Mouse (Mus musculus): Measurements from ENCODE around the gene Ntn5. TPM values are rescaled to one million over a fixed set of nuclear protein-coding genes. Genes with fewer than 3 reads are reported as not detected.

Gene Ntn5
- 0.14 TPM in 1 of 2 replicates, not detected in the other for polyA plus RNA-seq (2015; fragmentation: Nextera tagmentation; extraction: Ambion mirVana)

DNA sequence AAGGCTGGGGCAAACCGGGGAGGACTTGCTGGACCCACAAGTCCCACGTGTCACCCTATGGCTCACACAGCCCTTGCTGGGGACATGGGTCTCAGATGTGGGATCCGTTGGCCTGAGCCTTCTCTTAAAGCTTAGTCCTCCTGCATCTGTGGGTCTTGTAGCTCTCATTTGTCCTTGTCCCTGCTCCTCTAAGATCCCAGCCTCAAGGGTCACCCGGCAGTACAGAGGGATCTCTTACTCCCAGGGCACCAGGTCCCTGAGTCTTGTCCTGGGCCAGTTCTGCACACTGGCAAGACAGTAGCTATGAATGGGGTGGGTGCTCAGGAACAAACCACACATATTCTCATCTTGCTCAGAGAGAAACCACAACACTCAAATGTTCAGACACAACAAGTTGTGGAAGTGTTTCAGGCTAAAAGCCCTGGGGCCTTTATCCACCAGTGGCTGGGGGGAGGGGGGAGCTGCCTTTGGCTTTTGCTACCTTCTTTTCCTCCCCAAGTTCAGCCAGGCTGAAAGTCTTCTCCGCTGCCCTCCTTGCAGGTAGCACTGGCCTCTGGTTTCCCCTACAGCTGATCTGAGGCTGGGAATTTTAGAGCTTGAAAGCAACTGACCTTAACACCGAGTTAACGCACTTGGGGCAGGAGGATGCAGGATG lies at the start of gene Ntn5:
TSS of gene Ntn5 (plus strand) at position 627 of the 655 bp plus-strand sequence.
- H3K36me3 ChIP-seq, result no peaks in the 10 kb centered on the region
- H3K9me3 ChIP-seq (replicated peaks), result no peaks in the 10 kb centered on the region
- peaks cover 6% of the 10 kb centered on the region for H3K27me3 ChIP-seq
- H3K4me3 ChIP-seq, result no peak within 1 kb of the TSS
- ATAC-seq (replicated peaks; ENCODE audit: insufficient number of reproducible peaks, insufficient read depth, low FRiP score, low read depth), result no peak
- 79% methylated on average over 7 of the region's 7 CpGs for WGBS
- no peak within 1 kb of the TSS for H3K4me2 ChIP-seq
- H3K4me1 ChIP-seq (replicated peaks), result peaks cover 38% of the 10 kb centered on the region
- no peak within 1 kb of the TSS for H3K27ac ChIP-seq
- no peak within 1 kb of the TSS for H3K9ac ChIP-seq

DNA sequence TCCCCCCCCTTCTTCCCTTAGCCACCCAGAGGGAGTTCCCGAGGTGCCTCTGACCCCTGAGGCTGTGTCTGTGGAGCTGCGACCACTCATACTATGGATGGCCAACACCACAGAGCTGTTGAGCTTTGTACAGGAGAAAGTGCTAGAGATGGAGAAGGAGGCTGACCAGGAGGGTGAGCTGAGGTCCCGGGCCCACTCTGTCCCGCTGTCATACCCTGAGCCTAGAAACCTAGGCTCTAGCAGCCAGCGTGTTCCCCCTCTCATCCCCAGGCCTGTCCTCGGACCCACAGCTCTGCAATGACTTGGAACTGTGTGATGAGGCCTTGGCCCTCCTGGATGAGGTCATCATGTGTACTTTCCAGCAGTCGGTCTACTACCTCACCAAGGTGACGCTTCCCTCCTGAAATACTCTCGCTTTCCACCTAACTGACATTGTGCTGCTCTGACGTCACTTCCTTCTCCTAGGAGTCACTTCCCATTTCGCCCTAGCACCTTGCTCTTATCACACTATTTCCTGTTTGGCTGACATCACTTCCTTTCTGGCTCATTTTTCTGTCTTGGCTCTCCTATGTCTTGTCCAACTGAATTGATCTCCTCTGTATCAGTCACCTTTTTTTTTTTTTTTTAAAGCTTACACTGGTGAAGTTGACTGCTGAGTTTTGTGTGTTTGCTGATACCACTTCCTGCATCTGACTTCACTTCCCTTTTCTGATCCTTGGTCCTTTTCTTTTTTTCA lies 48.7 kb upstream of the Ntn5 start:
- H3K9me3 ChIP-seq (replicated peaks), result no peaks in the 10 kb centered on the region
- H3K27me3 ChIP-seq, result 0 out of 2 replicates have a peak, but pooled peaks cover 4% of the 10 kb centered on the region
- H3K4me1 ChIP-seq (replicated peaks), result peaks cover 54% of the 10 kb centered on the region
- WGBS, result 74% methylated on average over 11 of the region's 11 CpGs
- no peak overlapping the region for H3K9ac ChIP-seq
- H3K4me3 ChIP-seq, result no peak overlapping the region
- no peak overlapping the region for H3K4me2 ChIP-seq
- peak overlapping the region; percentile 75 for H3K27ac ChIP-seq
- ATAC-seq (replicated peaks; ENCODE audit: insufficient number of reproducible peaks, insufficient read depth, low FRiP score, low read depth), result no peak
- H3K36me3 ChIP-seq, result peaks cover 8% of the 10 kb centered on the region

DNA sequence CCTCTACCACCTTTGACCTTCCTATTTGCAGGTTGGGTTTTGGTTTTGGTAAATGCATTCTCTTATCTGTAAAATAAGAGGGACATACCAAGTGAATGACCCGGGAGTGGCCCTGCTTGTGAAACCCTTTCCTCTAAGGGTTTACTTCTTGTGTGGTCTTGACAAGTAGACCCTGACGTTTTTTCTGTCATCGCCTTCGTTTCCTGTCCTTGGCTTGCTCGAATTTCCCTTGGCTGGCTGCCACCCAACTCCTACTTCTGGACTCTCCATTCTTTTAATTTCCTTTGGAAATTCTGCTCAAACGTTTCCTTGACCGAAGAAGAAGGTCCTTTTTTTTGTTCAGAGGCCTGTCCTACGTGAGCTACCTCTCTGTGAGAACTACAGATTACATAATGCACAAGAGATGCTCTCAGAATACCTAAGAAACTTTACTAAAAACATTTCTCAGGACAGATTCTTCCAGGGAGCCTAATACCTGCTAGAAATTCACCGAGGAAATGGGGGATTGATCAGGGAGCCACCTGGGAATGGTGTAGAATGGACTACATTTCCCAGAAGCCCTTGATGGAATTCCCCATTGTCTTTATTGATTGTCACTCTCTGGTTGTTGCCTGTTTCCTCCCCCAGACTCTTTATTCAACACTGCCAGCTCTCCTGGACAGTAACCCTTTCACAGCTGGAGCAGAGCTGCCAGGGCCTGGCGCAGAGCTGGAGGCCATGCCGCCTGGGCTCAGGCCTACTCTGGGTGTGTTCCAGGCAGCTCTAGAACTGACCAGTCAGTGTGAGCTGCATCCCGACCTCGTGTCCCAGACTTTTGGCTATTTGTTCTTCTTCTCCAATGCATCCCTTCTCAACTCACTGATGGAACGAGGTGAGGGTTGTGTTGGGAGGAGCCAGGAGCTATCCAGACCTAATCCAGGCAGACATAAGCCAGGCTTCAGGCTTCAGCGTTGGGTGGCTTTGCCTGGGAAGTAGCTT lies 47.8 kb upstream of the Ntn5 start:
- no peak overlapping the region for H3K9ac ChIP-seq
- H3K4me2 ChIP-seq, result no peak overlapping the region
- H3K27me3 ChIP-seq, result 0 out of 2 replicates have a peak, but pooled peaks cover 4% of the 10 kb centered on the region
- no peaks in the 10 kb centered on the region for H3K9me3 ChIP-seq (replicated peaks)
- H3K27ac ChIP-seq, result peak overlapping the region; percentile 75
- no peak overlapping the region for H3K4me3 ChIP-seq
- H3K36me3 ChIP-seq, result peaks cover 8% of the 10 kb centered on the region
- 58% methylated on average over 15 of the region's 15 CpGs for WGBS
- ATAC-seq (replicated peaks; ENCODE audit: insufficient number of reproducible peaks, insufficient read depth, low FRiP score, low read depth), result peak; percentile 32
- peaks cover 60% of the 10 kb centered on the region for H3K4me1 ChIP-seq (replicated peaks)

DNA sequence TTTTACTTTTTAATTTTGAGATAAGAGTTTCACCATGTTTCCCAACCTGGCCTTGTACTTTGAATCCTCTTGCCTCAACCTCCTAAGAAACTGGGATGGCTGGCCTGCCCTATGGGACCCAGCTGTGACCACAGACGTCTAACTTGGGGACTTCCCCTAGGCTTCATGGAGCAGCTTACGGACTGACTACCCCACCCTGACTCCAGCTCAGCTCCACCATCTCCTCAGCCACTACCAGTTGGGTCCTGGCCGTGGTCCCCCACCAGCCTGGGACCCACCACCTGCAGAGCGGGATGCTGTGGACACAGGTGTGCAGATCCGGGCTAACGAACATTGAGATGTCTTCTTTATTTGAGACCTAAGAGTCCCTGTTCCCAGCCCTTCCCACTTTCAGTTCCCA lies 46.1 kb upstream of the Ntn5 start:
- WGBS, result 92% methylated on average over 6 of the region's 6 CpGs

DNA sequence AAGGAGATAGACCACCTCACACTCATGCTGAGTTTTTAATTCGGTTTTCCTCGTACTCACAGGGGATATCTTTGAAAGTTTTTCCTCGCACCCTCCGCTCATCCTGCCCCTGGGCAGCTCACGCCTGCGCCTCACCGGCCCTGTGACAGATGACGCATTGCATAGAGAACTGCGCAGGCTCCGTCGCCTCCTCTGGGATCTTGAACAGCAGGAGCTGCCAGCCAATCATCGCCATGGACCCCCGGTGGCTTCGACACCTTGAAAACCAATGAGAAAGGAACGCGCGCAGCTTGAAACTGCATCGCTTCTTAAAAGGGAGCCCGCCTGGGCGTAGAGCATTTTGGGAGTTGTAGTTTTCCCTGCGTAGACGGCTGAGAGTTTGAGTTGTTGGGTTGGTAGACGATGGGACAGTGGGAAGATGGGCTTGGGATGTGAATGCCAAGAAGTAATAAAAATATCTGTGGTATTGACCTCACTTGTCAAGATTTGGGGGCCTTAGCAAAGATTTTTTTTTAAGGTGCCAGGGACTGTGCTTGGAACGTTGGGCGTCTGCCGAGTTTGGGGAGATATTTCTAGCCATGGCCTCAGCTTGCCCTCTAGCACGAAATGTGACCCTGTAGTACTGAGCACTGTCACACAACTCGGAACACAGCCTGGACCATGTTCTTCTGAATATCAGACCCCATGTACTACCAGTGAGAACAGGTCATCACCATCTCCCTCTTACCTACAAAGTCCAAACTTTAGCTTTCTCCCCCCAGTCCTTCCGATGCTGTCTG lies 45.0 kb upstream of the Ntn5 start:
- Histone ChIP-seq H3K36me3 (peaks cover 8% of the 10 kb centered on the region), H3K4me3 (peak overlapping the region; percentile 18), H3K9me3 (replicated peaks) (no peaks in the 10 kb centered on the region), H3K27me3 (no peaks in the 10 kb centered on the region), H3K4me2 (peak overlapping the region; percentile 50), H3K9ac (no peak overlapping the region), H3K27ac (no peak overlapping the region), H3K4me1 (replicated peaks) (peaks cover 71% of the 10 kb centered on the region)
- 27% methylated on average over 29 of the region's 29 CpGs for WGBS
- peak; percentile 69 for ATAC-seq (replicated peaks; ENCODE audit: insufficient number of reproducible peaks, insufficient read depth, low FRiP score, low read depth)

More for the DNA sequence above, 46.1 kb upstream of the Ntn5 start:
- H3K4me1 ChIP-seq (replicated peaks), result peaks cover 70% of the 10 kb centered on the region
- H3K36me3 ChIP-seq, result peaks cover 8% of the 10 kb centered on the region
- H3K9ac ChIP-seq, result no peak overlapping the region
- ATAC-seq (replicated peaks; ENCODE audit: insufficient number of reproducible peaks, insufficient read depth, low FRiP score, low read depth), result no peak
- H3K27me3 ChIP-seq, result no peaks in the 10 kb centered on the region
- no peaks in the 10 kb centered on the region for H3K9me3 ChIP-seq (replicated peaks)
- no peak overlapping the region for H3K27ac ChIP-seq
- H3K4me3 ChIP-seq, result no peak overlapping the region
- H3K4me2 ChIP-seq, result no peak overlapping the region; the same call in 1 of the 2 replicates

DNA sequence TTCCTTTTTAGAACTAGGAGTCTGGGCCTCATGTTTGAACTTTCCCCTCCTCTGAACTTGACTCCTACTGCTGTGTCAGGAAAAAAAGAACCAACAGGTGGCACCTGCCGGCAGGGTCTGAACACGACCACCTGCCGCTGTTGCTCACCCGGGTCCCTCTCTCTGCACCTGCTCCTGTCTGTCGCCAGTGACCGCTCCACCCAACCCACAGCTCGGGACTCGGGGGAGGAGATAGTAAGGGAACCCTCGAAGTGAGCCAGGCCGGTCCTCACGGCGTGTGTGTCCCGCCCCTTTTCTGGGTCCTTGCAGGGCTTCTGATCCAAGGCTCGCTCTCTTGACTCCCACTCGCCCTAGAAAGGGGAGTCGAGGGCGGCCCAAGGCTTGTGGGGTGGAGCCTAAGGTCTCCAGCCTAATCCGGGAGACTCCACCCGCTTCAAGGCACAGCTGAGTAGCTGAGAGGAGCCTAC lies 44.2 kb upstream of the Ntn5 start, which contains the start of gene Mamstr:
TSS of gene Mamstr (plus strand) at position 417 of the 467 bp plus-strand sequence.
- H3K4me3 ChIP-seq, result no peak within 1 kb of the TSS
- H3K9ac ChIP-seq, result no peak within 1 kb of the TSS
- H3K27me3 ChIP-seq, result no peaks in the 10 kb centered on the region
- H3K4me1 ChIP-seq (replicated peaks), result peaks cover 78% of the 10 kb centered on the region
- H3K9me3 ChIP-seq (replicated peaks), result no peaks in the 10 kb centered on the region
- WGBS, result 42% methylated on average over 19 of the region's 19 CpGs
- no peak within 1 kb of the TSS for H3K4me2 ChIP-seq
- ATAC-seq (replicated peaks; ENCODE audit: insufficient number of reproducible peaks, insufficient read depth, low FRiP score, low read depth), result no peak
- H3K36me3 ChIP-seq, result peaks cover 8% of the 10 kb centered on the region
- peak within 1 kb of the TSS; percentile 73 for H3K27ac ChIP-seq

DNA sequence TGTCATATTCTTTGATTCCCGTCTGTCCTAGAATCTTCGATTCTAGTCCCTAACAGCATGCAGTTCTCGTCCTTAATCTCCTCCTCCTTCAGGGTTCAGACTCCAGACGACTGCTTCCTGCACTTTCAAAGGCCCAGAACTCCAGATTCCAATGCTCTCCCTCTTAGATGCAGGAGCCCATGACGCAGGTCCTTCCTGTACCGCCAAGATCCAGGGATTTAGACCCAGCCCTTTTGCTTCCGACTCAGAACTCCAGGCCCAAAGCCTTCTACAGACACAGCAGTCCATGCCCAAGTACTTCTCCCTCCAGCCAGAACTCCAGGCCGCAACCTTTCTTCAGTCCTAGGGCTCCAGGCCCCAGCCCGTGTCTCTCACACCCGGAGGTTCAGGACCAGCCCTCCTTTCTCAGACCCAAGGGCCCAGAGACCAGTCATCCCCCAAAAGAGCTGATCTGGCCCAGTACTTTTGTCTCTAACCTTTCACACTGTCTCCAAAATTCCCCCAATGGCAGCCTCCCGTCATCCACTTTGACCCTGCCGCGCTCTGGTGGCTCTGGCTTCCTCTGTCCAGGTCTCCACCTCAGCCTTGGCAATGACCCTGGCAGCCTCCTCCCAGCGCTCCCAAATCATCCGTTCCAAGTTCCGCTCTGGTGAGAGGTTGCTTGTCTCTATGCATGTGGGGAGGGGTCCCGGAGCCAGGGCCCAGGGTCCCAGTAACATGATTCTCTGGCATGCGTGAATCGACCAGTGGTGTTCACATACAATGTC lies 43.4 kb upstream of the Ntn5 start:
- Histone ChIP-seq H3K4me2 (no peak overlapping the region), H3K27me3 (no peaks in the 10 kb centered on the region), H3K4me3 (no peak overlapping the region), H3K9ac (no peak overlapping the region), H3K4me1 (replicated peaks) (peaks cover 77% of the 10 kb centered on the region), H3K36me3 (peaks cover 8% of the 10 kb centered on the region), H3K27ac (peak overlapping the region; percentile 73), H3K9me3 (replicated peaks) (no peaks in the 10 kb centered on the region)
- 78% methylated on average over 19 of the region's 19 CpGs for WGBS
- ATAC-seq (replicated peaks; ENCODE audit: insufficient number of reproducible peaks, insufficient read depth, low FRiP score, low read depth), result no peak

DNA sequence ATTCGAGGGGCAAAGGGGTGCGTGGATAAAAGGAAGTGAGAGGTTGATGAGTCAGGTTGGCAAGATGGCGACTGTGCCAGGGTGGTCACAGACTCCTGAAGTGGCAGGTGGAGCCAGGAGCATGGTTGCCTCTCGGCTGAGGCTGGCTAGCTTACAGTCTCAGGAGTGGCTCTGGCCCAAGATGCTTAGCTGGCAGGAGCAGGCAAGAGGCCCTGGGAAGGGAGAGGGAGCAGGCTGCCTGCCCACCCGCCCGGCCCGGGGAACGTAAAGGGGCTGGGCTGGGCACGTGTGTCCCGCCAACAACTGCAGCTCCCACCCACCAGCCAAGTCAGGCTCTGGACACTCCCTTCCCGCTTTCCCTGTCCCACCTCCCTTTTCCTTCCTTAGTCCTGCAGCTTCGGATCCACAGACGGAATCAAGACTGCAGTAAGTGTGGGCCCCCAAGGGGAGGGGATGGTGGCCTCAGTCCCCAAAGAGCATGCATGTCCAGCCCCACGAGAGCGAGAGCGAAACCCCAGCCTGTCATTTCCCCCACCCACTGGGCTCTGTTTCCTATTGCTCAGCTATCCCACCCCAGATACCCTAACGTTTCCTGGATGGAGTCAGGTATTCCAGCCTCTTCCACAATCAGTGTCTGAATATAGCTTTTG lies 42.3 kb upstream of the Ntn5 start:
- Histone ChIP-seq H3K4me1 (replicated peaks) (peaks cover 71% of the 10 kb centered on the region), H3K27me3 (no peaks in the 10 kb centered on the region), H3K9me3 (replicated peaks) (no peaks in the 10 kb centered on the region), H3K4me2 (peak overlapping the region; percentile 68), H3K4me3 (peak overlapping the region; percentile 46), H3K27ac (peak overlapping the region; percentile 73), H3K9ac (peak overlapping the region; percentile 32), H3K36me3 (peaks cover 4% of the 10 kb centered on the region)
- ATAC-seq (replicated peaks; ENCODE audit: insufficient number of reproducible peaks, insufficient read depth, low FRiP score, low read depth), result peak; percentile 27; the same call in 1 of the 2 replicates
- WGBS, result 37% methylated on average over 16 of the region's 17 CpGs

DNA sequence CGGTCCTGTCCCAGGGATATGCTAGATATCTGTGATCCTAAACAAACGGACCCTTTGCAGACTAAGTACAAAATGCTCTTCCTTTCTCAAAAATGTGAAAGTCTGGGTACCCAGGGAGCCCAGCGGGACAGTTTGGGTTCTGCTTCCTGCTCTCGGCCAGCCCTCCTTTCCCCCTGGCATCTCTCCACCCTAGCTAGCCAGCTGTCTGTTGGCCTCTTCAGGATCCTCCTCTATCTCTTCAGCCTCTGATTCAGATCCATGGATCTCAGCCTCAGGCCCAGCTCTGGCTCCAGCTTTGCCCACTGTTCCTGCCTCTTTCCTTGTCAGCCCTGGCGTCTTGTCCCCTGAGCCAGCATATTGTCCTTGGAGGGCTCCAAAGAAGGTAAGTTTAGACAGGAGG lies 41.7 kb upstream of the Ntn5 start:
- Histone ChIP-seq H3K9ac (peak overlapping the region; percentile 32; the same call in 1 of the 2 replicates), H3K4me3 (peak overlapping the region; percentile 46; the same call in 1 of the 2 replicates), H3K9me3 (replicated peaks) (no peaks in the 10 kb centered on the region), H3K27ac (peak overlapping the region; percentile 73), H3K4me2 (peak overlapping the region; percentile 68), H3K36me3 (no peaks in the 10 kb centered on the region), H3K4me1 (replicated peaks) (peaks cover 67% of the 10 kb centered on the region), H3K27me3 (no peaks in the 10 kb centered on the region)
- no peak for ATAC-seq (replicated peaks; ENCODE audit: insufficient number of reproducible peaks, insufficient read depth, low FRiP score, low read depth)
- WGBS, result 61% methylated on average over 5 of the region's 5 CpGs

Data from heart, embryonic 15.5 days (tissue).